Mouse (Mus musculus): ENCODE measurements at regions not wholly inside any gene's neighbourhood (a gene's known extent, or its start where the extent isn't known, plus 50 kb on each side); places are given as distances from the start of the nearest gene placed in this dataset.
"Not testable (repeated sequence)": the region's sequence is repeated elsewhere in the genome, so short reads cannot be mapped to it uniquely, and the experiment has no call there.

DNA sequence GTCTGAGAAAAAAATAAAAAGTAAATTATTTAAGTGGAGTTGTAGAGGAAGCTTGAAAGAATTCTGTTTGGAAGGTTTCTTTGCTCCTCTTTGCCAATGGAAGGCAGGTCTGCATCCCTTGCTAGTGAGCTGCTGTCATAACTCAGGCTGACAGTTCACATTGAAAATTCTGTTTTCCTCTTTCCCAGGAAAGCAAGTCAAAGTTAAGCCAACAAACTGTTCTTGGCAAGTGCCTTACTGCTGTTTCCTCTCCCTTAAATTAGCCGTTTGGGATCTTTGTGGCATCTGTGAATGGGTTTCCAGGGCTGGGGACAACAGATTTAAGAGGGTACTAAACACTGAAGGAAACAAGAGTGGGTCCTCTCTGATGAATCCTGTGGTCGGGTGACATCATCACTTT is 261.2 kb downstream of the Pou4f1 start:
- no peak overlapping the region for H3K9ac ChIP-seq
- H3K27me3 ChIP-seq (replicated peaks), result no peaks in the 10 kb centered on the region
- WGBS, result 48% methylated on average over 2 of the region's 2 CpGs
- no peaks in the 10 kb centered on the region for H3K9me3 ChIP-seq
- no peak overlapping the region for H3K4me3 ChIP-seq
- H3K27ac ChIP-seq (replicated peaks), result no peak overlapping the region
- H3K36me3 ChIP-seq, result no peaks in the 10 kb centered on the region
- no peaks in the 10 kb centered on the region for H3K4me1 ChIP-seq
- no peak overlapping the region for H3K4me2 ChIP-seq
- no peak for ATAC-seq (ENCODE audit: extremely low read depth, insufficient number of reproducible peaks, low FRiP score, low TSS enrichment)

- Histone ChIP-seq H3K9me3 (no peaks in the 10 kb centered on the region), H3K27ac (replicated peaks) (no peak overlapping the region), H3K27me3 (replicated peaks) (no peaks in the 10 kb centered on the region), H3K4me2 (no peak overlapping the region), H3K9ac (no peak overlapping the region), H3K36me3 (no peaks in the 10 kb centered on the region), H3K4me1 (no peaks in the 10 kb centered on the region), H3K4me3 (no peak overlapping the region)
- no peak for ATAC-seq (ENCODE audit: extremely low read depth, insufficient number of reproducible peaks, low FRiP score, low TSS enrichment)
- WGBS, result 68% methylated on average over 17 of the region's 17 CpGs
Observed at GRCm38 (mm10) chr14:104203239-104203986, 264.4 kb downstream of the Pou4f1 start.

GRCm38 (mm10) chr14:104193198-104193597 is 274.6 kb downstream of the Pou4f1 start:
- Histone ChIP-seq H3K9me3 (no peaks in the 10 kb centered on the region), H3K36me3 (no peaks in the 10 kb centered on the region), H3K4me2 (no peak overlapping the region), H3K4me3 (no peak overlapping the region), H3K27me3 (replicated peaks) (no peaks in the 10 kb centered on the region), H3K27ac (replicated peaks) (no peak overlapping the region), H3K4me1 (no peaks in the 10 kb centered on the region), H3K9ac (no peak overlapping the region)
- 54% methylated on average over 11 of the region's 11 CpGs for WGBS
- ATAC-seq (ENCODE audit: extremely low read depth, insufficient number of reproducible peaks, low FRiP score, low TSS enrichment), result no peak

DNA sequence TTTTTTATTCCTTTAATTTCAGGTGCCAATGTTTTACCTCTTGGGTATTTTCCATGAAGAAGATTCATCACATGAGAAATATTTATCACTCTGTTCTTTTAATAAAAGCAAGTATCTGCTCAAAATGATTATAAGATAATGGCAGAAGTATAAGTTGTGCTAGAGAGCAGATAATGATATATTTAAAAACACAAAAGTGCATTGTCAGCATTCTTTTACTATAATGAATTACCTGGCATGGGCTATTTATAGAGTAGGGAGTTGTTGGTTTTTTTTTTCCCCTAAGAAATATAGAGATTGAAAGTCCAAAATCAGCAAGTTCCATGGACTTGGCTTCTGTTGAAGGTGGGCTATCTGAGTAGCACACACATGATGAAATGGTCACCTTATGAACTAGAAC is 292.7 kb downstream of the Pou4f1 start:
- Histone ChIP-seq H3K36me3 (no peaks in the 10 kb centered on the region), H3K27me3 (replicated peaks) (no peaks in the 10 kb centered on the region), H3K4me2 (no peak overlapping the region), H3K9ac (no peak overlapping the region), H3K4me1 (no peaks in the 10 kb centered on the region), H3K4me3 (no peak overlapping the region), H3K27ac (replicated peaks) (no peak overlapping the region), H3K9me3 (no peaks in the 10 kb centered on the region)
- no peak for ATAC-seq (ENCODE audit: extremely low read depth, insufficient number of reproducible peaks, low FRiP score, low TSS enrichment)

DNA sequence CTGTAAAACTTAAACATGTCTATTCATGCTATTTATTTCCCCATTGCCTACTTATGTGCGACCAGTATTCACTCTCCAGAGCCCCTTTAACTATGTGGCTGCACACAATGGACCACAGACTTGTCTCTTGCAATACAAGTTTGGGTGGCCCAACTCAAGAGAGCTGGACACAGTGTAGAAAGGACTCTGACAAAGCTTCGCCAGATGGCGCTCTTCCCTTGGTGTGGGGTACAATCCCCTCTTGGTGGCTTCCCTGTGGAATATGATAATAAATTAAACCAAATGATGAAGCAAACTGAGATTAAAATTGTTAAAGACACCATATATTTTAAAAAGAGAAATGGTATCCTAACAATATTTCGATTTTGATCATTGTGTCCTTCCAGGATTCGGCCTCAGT is 302.6 kb upstream of the Ednrb start:
- ATAC-seq (ENCODE audit: extremely low read depth, insufficient number of reproducible peaks, low FRiP score, low TSS enrichment), result no peak
- no peak overlapping the region for H3K4me3 ChIP-seq
- no peak overlapping the region for H3K9ac ChIP-seq
- H3K27ac ChIP-seq (replicated peaks), result no peak overlapping the region
- no peaks in the 10 kb centered on the region for H3K4me1 ChIP-seq
- H3K36me3 ChIP-seq, result no peaks in the 10 kb centered on the region
- H3K9me3 ChIP-seq, result no peaks in the 10 kb centered on the region
- no peak overlapping the region for H3K4me2 ChIP-seq
- WGBS, result 51% methylated on average over 5 of the region's 5 CpGs
- H3K27me3 ChIP-seq (replicated peaks), result no peaks in the 10 kb centered on the region

DNA sequence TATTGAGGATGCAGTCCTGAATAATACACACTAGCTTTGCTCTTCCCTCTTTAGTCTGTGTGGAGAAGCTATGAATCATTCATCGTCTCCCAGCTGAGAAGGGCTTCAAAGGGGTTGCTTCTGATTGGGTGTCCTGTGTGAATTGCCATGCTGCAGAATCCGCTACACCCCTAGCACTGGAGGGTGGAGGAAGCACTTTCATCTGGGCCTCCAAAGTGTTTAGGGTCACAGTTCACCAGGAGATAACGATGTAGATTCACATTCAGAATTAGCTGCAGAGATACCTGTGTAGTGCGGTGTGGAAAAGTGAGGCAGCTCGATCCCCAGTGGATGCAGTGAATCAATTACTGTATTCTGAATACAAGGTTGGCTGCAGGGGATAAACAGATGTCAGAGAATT is 301.2 kb upstream of the Ednrb start:
- no peak for ATAC-seq (ENCODE audit: extremely low read depth, insufficient number of reproducible peaks, low FRiP score, low TSS enrichment)
- WGBS, result 43% methylated on average over 5 of the region's 5 CpGs
- no peak overlapping the region for H3K4me2 ChIP-seq
- no peaks in the 10 kb centered on the region for H3K36me3 ChIP-seq
- no peaks in the 10 kb centered on the region for H3K9me3 ChIP-seq
- no peak overlapping the region for H3K4me3 ChIP-seq
- H3K9ac ChIP-seq, result no peak overlapping the region
- no peaks in the 10 kb centered on the region for H3K27me3 ChIP-seq (replicated peaks)
- no peak overlapping the region for H3K27ac ChIP-seq (replicated peaks)
- H3K4me1 ChIP-seq, result no peaks in the 10 kb centered on the region

DNA sequence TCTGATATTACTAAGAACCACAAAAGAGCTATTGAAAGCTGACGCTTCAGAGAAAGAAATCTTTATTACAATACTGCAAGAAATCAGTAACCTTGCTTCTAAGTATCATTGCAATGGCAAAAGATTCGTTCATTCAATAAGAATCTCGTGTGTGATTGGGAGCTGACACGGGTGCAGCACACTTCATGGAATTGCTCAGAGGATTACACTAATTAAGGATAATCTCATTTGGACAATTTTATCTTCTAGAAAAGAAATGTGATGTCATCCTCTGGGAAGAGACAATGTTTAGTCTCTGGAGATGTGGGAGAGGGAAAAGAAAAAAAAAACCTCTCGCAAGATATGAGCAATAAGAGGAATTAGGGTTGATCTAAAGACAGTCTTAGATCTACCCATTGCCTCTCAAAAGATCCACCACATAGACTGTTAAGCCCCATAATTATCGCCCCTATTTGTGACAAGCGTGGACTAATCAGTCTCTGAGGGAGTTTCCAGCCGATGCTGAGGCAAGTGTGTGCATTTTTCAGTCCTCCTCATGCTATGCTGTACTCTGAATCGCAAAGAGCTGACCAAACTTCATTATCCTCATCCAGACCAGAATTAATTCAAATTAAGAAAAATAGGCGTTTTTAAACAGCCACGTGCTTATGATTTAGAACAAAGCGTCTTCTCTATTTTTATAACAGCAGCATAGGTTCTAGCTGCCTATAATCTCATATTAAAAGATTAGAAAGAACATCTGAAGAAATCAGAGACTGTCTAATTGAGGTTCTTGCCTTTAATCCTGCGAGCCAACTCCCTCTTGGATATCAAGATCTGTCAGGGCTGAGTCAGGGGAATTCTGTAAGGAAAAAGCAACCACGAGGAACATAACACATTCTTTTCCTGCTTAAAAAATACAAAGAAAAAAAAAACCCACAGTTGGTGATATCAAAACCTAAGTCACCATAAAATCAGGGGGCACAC is 271.1 kb upstream of the Ednrb start:
- H3K4me2 ChIP-seq, result no peak overlapping the region
- H3K9me3 ChIP-seq, result no peaks in the 10 kb centered on the region
- H3K9ac ChIP-seq, result no peak overlapping the region
- WGBS, result 72% methylated on average over 14 of the region's 14 CpGs
- H3K27me3 ChIP-seq (replicated peaks), result no peaks in the 10 kb centered on the region
- H3K4me1 ChIP-seq, result no peaks in the 10 kb centered on the region
- ATAC-seq (ENCODE audit: extremely low read depth, insufficient number of reproducible peaks, low FRiP score, low TSS enrichment), result no peak
- H3K36me3 ChIP-seq, result no peaks in the 10 kb centered on the region
- H3K27ac ChIP-seq (replicated peaks), result no peak overlapping the region
- H3K4me3 ChIP-seq, result no peak overlapping the region

DNA sequence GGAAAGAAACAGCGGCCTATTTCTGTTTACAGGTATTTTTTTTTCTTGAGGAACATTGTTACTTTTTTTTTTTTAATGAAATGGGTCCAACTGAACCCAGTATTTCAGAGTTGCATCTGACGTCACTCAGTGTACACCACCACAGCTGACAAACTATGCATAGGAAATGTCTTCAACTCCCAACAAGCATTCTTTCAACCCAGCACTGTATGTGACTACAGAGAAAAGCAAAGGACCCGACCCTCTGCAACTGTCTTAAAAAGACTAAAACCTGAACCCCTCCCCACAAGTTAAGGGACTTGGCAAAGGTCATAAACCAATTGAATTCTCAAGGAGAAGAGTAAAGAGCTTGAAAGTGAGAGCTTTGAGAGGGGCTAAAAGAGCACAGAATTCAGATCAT is 270.0 kb upstream of the Ednrb start:
- ATAC-seq (ENCODE audit: extremely low read depth, insufficient number of reproducible peaks, low FRiP score, low TSS enrichment), result no peak
- H3K4me2 ChIP-seq, result no peak overlapping the region
- H3K9me3 ChIP-seq, result no peaks in the 10 kb centered on the region
- H3K27ac ChIP-seq (replicated peaks), result no peak overlapping the region
- H3K36me3 ChIP-seq, result no peaks in the 10 kb centered on the region
- H3K9ac ChIP-seq, result no peak overlapping the region
- no peaks in the 10 kb centered on the region for H3K4me1 ChIP-seq
- H3K4me3 ChIP-seq, result no peak overlapping the region
- no peaks in the 10 kb centered on the region for H3K27me3 ChIP-seq (replicated peaks)
- WGBS, result 65% methylated on average over 3 of the region's 3 CpGs

DNA sequence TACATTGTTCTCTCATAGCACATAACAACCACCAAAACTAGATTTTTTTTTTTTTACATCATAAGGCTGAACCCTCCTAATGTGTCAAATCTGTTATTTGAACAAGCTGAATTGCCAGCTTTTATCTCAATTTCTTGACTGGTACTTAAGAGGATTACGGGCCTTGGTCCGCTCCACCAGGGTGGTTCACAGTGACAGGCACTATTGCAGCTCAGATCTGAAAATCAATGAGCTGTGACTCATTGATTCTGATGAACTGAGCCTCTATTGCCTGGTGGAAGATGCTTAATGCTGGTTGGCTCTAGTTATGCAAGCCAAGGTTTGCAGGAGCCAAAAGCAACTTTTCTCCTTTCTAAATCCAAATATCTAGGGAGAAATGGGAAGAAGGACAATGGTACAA is 269.2 kb upstream of the Ednrb start:
- 73% methylated on average over 2 of the region's 2 CpGs for WGBS
- no peaks in the 10 kb centered on the region for H3K4me1 ChIP-seq
- H3K27ac ChIP-seq (replicated peaks), result no peak overlapping the region
- no peak overlapping the region for H3K9ac ChIP-seq
- no peaks in the 10 kb centered on the region for H3K36me3 ChIP-seq
- ATAC-seq (ENCODE audit: extremely low read depth, insufficient number of reproducible peaks, low FRiP score, low TSS enrichment), result no peak
- H3K27me3 ChIP-seq (replicated peaks), result no peaks in the 10 kb centered on the region
- no peak overlapping the region for H3K4me2 ChIP-seq
- no peaks in the 10 kb centered on the region for H3K9me3 ChIP-seq
- H3K4me3 ChIP-seq, result no peak overlapping the region

- H3K4me1 ChIP-seq, result no peaks in the 10 kb centered on the region
- no peaks in the 10 kb centered on the region for H3K27me3 ChIP-seq (replicated peaks)
- no peak overlapping the region for H3K4me2 ChIP-seq
- H3K9me3 ChIP-seq, result no peaks in the 10 kb centered on the region
- no peak overlapping the region for H3K9ac ChIP-seq
- ATAC-seq (ENCODE audit: extremely low read depth, insufficient number of reproducible peaks, low FRiP score, low TSS enrichment), result no peak
- no peak overlapping the region for H3K4me3 ChIP-seq
- H3K27ac ChIP-seq (replicated peaks), result no peak overlapping the region
- no peaks in the 10 kb centered on the region for H3K36me3 ChIP-seq
- WGBS, result 89% methylated on average over 2 of the region's 2 CpGs
Observed at GRCm38 (mm10) chr14:104086381-104086780, 242.2 kb upstream of the Ednrb start.

- not testable (repeated sequence) for H3K4me3 ChIP-seq; H3K9me3 ChIP-seq; H3K27ac ChIP-seq (replicated peaks); H3K9ac ChIP-seq; H3K4me1 ChIP-seq; H3K27me3 ChIP-seq (replicated peaks); H3K4me2 ChIP-seq; H3K36me3 ChIP-seq; ATAC-seq (ENCODE audit: extremely low read depth, insufficient number of reproducible peaks, low FRiP score, low TSS enrichment)
- WGBS, result 50% methylated on average over 1 of the region's 4 CpGs
Observed at GRCm38 (mm10) chr14:104064199-104064598, 220.0 kb upstream of the Ednrb start.

GRCm38 (mm10) chr14:104053697-104054096 is 209.5 kb upstream of the Ednrb start:
- Histone ChIP-seq H3K4me2 (no peak overlapping the region), H3K9me3 (no peaks in the 10 kb centered on the region), H3K36me3 (no peaks in the 10 kb centered on the region), H3K27me3 (replicated peaks) (no peaks in the 10 kb centered on the region), H3K9ac (no peak overlapping the region), H3K4me1 (no peaks in the 10 kb centered on the region), H3K27ac (replicated peaks) (no peak overlapping the region), H3K4me3 (no peak overlapping the region)
- ATAC-seq (ENCODE audit: extremely low read depth, insufficient number of reproducible peaks, low FRiP score, low TSS enrichment), result no peak
- WGBS, result 75% methylated on average over 1 of the region's 1 CpGs
